8 mouse cellular contexts compared by ENCODE assay signal in genomic region chr7:111778789-111779503, GRCm38 (mm10). TPM values are rescaled to one million over a fixed set of nuclear protein-coding genes. Genes with fewer than 3 reads are reported as not detected.
DNase-seq lines count a peak whose midpoint lies in the region; ATAC-seq and TF ChIP-seq lines count a peak whose summit lies in the region.

No protein-coding gene starts in this region.

- no peak for TF ChIP-seq CTCF in heart, postnatal 0 days (IDR thresholded peaks at IDR 0.05; ENCODE audit: low read depth)
- TF ChIP-seq CTCF in testis, adult 2 months (IDR thresholded peaks at IDR 0.05; ENCODE audit: control insufficient read depth, insufficient read depth, insufficient replicate concordance, low read depth, low read length): no peak

- peak overlapping the region; percentile 98 for H3K4me2 ChIP-seq in heart, postnatal 0 days (ENCODE audit: low read depth, low read length)
- H3K4me2 ChIP-seq in midbrain, embryonic 12.5 days (replicated peaks): peak overlapping the region; percentile 96

- peak overlapping the region; percentile 59 for H3K9ac ChIP-seq in heart, postnatal 0 days (replicated peaks; ENCODE audit: low read depth, low read length)
- H3K9ac ChIP-seq in midbrain, embryonic 12.5 days (replicated peaks): peak overlapping the region; percentile 56

- H3K27ac ChIP-seq in heart, postnatal 0 days (ENCODE audit: low read depth): peak overlapping the region; percentile 50; the same call in 1 of the 2 replicates
- H3K27ac ChIP-seq in midbrain, embryonic 12.5 days (replicated peaks): no peak overlapping the region
- no peak overlapping the region for H3K27ac ChIP-seq in testis, adult 2 months (ENCODE audit: control insufficient read depth, insufficient read depth, low read depth, low read length)

- no peak for ATAC-seq in heart, postnatal 0 days (ENCODE audit: insufficient read depth, low read depth)
- ATAC-seq in midbrain, embryonic 12.5 days (ENCODE audit: low FRiP score, low read depth): 0 out of 2 replicates have a peak, but pooled peaks have one; percentile 35
- no peak for ATAC-seq in CD4-positive, CD25-positive, alpha-beta regulatory T cell, adult 4 months

- TF ChIP-seq POLR2A in testis, adult 2 months (IDR thresholded peaks at IDR 0.05; ENCODE audit: control insufficient read depth, low read depth, low read length): no peak

- DNase-seq in urinary bladder, adult 2 months (ENCODE audit: low spot score): peak; percentile 32
- no peak for DNase-seq in urinary bladder, postnatal 25 days (ENCODE audit: low spot score)
- peak; percentile 35 for DNase-seq in embryo, embryonic 11 days
- no peak for DNase-seq in heart, postnatal 0 days (ENCODE audit: low spot score)
- DNase-seq in kidney, postnatal 4 days: peak; percentile 55 to 73

- peaks cover 2% of the 10 kb centered on the region; the same call in 1 of the 2 replicates for H3K4me1 ChIP-seq in heart, postnatal 0 days (ENCODE audit: control insufficient read depth, insufficient read depth)
- peaks cover 12% of the 10 kb centered on the region; the same call in 1 of the 2 replicates for H3K4me1 ChIP-seq in midbrain, embryonic 12.5 days
- peaks cover 11% of the 10 kb centered on the region for H3K4me1 ChIP-seq in testis, adult 2 months (ENCODE audit: control insufficient read depth, insufficient read depth, low read length)

- H3K9me3 ChIP-seq in heart, postnatal 0 days (replicated peaks; ENCODE audit: control insufficient read depth, low read length): no peaks in the 10 kb centered on the region
- H3K9me3 ChIP-seq in midbrain, embryonic 12.5 days: no peaks in the 10 kb centered on the region

- no peak for TF ChIP-seq EP300 in heart, postnatal 0 days (IDR thresholded peaks at IDR 0.05; ENCODE audit: low read depth)

- H3K36me3 ChIP-seq in heart, postnatal 0 days (replicated peaks; ENCODE audit: control insufficient read depth, insufficient read depth, low read length): no peaks in the 10 kb centered on the region
- no peaks in the 10 kb centered on the region for H3K36me3 ChIP-seq in midbrain, embryonic 12.5 days
- H3K36me3 ChIP-seq in testis, adult 2 months (ENCODE audit: control insufficient read depth, insufficient read depth, low read length): no peaks in the 10 kb centered on the region

- 16% methylated on average over 27 of the region's 27 CpGs for WGBS in heart, postnatal 0 days
- 21% methylated on average over 27 of the region's 27 CpGs for WGBS in midbrain, embryonic 12.5 days

- H3K27me3 ChIP-seq in heart, postnatal 0 days (ENCODE audit: control insufficient read depth, insufficient read depth, low read length): no peaks in the 10 kb centered on the region
- peaks cover 33% of the 10 kb centered on the region for H3K27me3 ChIP-seq in midbrain, embryonic 12.5 days
- H3K27me3 ChIP-seq in testis, adult 2 months (ENCODE audit: control insufficient read depth, insufficient read depth, low read length): no peaks in the 10 kb centered on the region

- H3K4me3 ChIP-seq in heart, postnatal 0 days (ENCODE audit: low read depth, low read length): peak overlapping the region; percentile 59
- H3K4me3 ChIP-seq in midbrain, embryonic 12.5 days: peak overlapping the region; percentile 53
- peak overlapping the region; percentile 76 for H3K4me3 ChIP-seq in testis, adult 2 months (ENCODE audit: control insufficient read depth, low read depth, low read length)

RNA-seq across cellular contexts. Expression of gene Galnt18, which starts 0.8 kb away (rescaled TPM):
- polyA plus RNA-seq in urinary bladder, adult 2 months (2012; rRNA removed): 23.2 and 26.8 TPM in 2 replicates
- total RNA-seq in heart, postnatal 0 days (2014; rRNA removed; ENCODE audit: low replicate concordance): 16.7 and 27.1 TPM in 2 replicates
- 16.5 and 17.0 TPM in 2 replicates for polyA plus RNA-seq in heart, postnatal 0 days (2015; fragmentation: Nextera tagmentation; extraction: Ambion mirVana)
- polyA plus RNA-seq in midbrain, embryonic 12.5 days (2016; fragmentation: Nextera tagmentation; extraction: Ambion mirVana): 5.6 and 7.7 TPM in 2 replicates
- 3.3 and 4.5 TPM in 2 replicates for polyA plus RNA-seq in testis, adult 2 months (2012; rRNA removed)
- polyA plus RNA-seq in CD4-positive, CD25-positive, alpha-beta regulatory T cell, adult 4 months (2017; shearing (Covaris generic)): not detected

Comparison
In these comparisons a context has a peak if more than half of its experiments do, and no peak if none do; other contexts are left out.
1. DNase-seq: peak in urinary bladder, adult 2 months (single experiment), embryo, embryonic 11 days (single experiment) and kidney, postnatal 4 days (2 of 2); none in urinary bladder, postnatal 25 days (single experiment) and heart, postnatal 0 days (single experiment).
2. Peak in every context shown above with its lines, with median percentiles within 50 percentile points of each other: H3K4me3 ChIP-seq.